Mouse (Mus musculus): Measurements from ENCODE around the gene Gde1.

DNA sequence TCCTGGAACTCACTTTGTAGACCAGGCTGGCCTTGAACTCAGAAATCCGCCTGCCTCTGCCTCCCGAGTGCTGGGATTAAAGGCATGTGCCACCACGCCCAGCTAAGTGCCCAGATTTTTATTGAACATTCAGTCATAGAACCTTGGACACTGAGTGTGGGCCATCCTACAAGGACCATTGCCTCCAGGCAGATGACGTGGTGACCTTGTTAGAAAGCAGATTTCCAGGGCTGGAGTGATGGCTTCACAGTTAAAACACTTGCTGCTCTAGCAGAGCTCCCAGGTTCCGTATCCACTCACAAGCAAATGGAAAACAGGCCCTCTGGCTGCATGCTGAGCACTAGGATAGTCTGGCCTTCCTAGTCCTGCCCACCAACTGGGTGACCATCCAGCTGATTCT is 39.2 kb upstream of the Gde1 start:
- TF ChIP-seq GATA1 (IDR thresholded peaks at IDR 0.05; ENCODE audit: borderline replicate concordance, low read length) (no peak), FLI1 (IDR thresholded peaks at IDR 0.05; ENCODE audit: low read length) (no peak)
